Mouse (Mus musculus) hindbrain, embryonic 13.5 days (tissue): ENCODE data around the gene Ccdc34. TPM values are rescaled to one million over a fixed set of nuclear protein-coding genes. Genes with fewer than 3 reads are reported as not detected.

Source experiments
- ATAC-seq: fragments of 200-750 bp; cut with Nextera tagmentation; 2 replicates; pipeline ENCODE4 v1.8.0; 2017; ENCODE audit warnings: moderate TSS enrichment; ENCODE audit not compliant: low FRiP score
- H3K27ac ChIP-seq: fragments of 300-500 bp; sonication (generic); 2 replicates; pipeline ENCODE4 v1.5.1; 2015; ENCODE audit warnings: inconsistent platforms, mild to moderate bottlenecking, moderate library complexity
- H3K27me3 ChIP-seq: fragments of 300-500 bp; sonication (generic); 2 replicates; pipeline ENCODE4 v1.6.1; 2015; ENCODE audit warnings: mild to moderate bottlenecking, inconsistent platforms
- H3K36me3 ChIP-seq: fragments of 300-500 bp; sonication (generic); 2 replicates; pipeline ENCODE4 v1.6.1; 2015; ENCODE audit warnings: mild to moderate bottlenecking, inconsistent platforms
- H3K4me1 ChIP-seq: fragments of 300-500 bp; sonication (generic); replicated peaks from 2 replicates; pipeline ENCODE4 v1.6.1; 2015; ENCODE audit warnings: inconsistent platforms
- H3K4me2 ChIP-seq: fragments of 300-500 bp; sonication (generic); 2 replicates; pipeline ENCODE4 v1.6.1; 2015; ENCODE audit warnings: inconsistent platforms, mild to moderate bottlenecking, moderate library complexity
- H3K4me3 ChIP-seq: fragments of 300-500 bp; sonication (generic); 2 replicates; pipeline ENCODE4 v1.5.1; 2015; ENCODE audit warnings: mild to moderate bottlenecking, inconsistent platforms
- H3K9ac ChIP-seq: fragments of 300-500 bp; sonication (generic); 2 replicates; pipeline ENCODE4 v1.6.1; 2015; ENCODE audit warnings: mild to moderate bottlenecking, inconsistent platforms
- H3K9me3 ChIP-seq: fragments of 300-500 bp; sonication (generic); 2 replicates; pipeline ENCODE4 v1.6.1; 2016; ENCODE audit warnings: inconsistent platforms
- WGBS: fragments of 180-500 bp; shearing (Covaris S2); methylation state at CpG from one replicate; pipeline ENCODE4 v1.1.7; 2015; 5-methylcytosine and 5-hydroxymethylcytosine counted together
- polyA plus RNA-seq: library from polyadenylated mRNA; unstranded; fragments of >200 nt; fragmentation: Nextera tagmentation; extraction: Ambion mirVana; gene quantifications from 2 replicates; pipeline ENCODE4 v1.2.1, GENCODE M21; 2015

The Ccdc34 gene
- polyA plus RNA-seq, 1 experiment from 2014 or later, result 39.6 TPM

- Histone ChIP-seq H3K27me3 (no peaks in the 10 kb centered on the region), H3K36me3 (no peaks in the 10 kb centered on the region), H3K27ac (no peak overlapping the region), H3K9me3 (no peaks in the 10 kb centered on the region), H3K9ac (no peak overlapping the region), H3K4me3 (no peak overlapping the region), H3K4me2 (no peak overlapping the region), H3K4me1 (peaks cover 35% of the 10 kb centered on the region)
- ATAC-seq, result no peak
- 62% methylated on average over 9 of the region's 9 CpGs for WGBS
These were observed 32.1 kb upstream of the Ccdc34 start for GRCm38 (mm10) chr2:109985560-109985959.

DNA sequence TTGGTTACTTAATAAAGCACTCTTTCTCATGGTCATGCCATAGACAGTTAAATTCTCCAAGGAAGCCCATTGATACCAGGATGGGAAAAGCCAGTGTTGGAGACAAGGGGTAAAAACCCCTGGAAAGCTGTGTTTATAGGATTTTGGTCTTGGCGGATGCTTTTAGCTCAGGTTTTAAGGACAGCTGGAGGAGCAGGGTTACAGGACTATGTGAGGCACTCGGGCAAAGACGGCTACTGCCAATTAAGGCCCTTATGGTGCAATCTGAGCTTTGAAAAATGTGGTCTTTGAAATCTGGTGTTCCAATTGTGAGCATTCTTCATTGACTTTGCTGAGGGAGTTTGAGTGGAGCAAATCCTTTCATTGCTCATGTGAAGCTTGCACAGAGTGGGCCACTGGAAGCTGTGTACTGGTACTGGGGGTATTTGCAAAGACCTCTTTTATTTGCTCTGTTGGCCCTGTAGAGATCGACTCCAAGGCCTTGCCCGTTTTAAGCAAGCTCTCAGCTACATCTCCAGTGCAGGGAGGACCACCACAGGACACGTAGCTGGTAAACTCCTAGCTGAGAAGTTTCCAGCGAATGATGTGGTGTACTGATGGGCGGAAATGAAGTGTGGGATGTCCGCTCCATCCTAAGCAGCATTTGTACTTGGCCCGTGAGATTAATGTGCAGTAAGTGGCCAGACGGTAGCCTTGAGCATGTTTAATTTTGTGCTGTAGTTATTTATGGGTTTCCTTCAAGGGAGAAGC, 31.4 kb upstream of the Ccdc34 start:
- WGBS, result 84% methylated on average over 11 of the region's 11 CpGs
- no peaks in the 10 kb centered on the region for H3K36me3 ChIP-seq
- H3K27ac ChIP-seq, result no peak overlapping the region
- H3K4me1 ChIP-seq, result peaks cover 35% of the 10 kb centered on the region
- no peak for ATAC-seq
- H3K9me3 ChIP-seq, result no peaks in the 10 kb centered on the region
- H3K27me3 ChIP-seq, result no peaks in the 10 kb centered on the region
- H3K4me2 ChIP-seq, result no peak overlapping the region
- no peak overlapping the region for H3K9ac ChIP-seq
- H3K4me3 ChIP-seq, result no peak overlapping the region

DNA sequence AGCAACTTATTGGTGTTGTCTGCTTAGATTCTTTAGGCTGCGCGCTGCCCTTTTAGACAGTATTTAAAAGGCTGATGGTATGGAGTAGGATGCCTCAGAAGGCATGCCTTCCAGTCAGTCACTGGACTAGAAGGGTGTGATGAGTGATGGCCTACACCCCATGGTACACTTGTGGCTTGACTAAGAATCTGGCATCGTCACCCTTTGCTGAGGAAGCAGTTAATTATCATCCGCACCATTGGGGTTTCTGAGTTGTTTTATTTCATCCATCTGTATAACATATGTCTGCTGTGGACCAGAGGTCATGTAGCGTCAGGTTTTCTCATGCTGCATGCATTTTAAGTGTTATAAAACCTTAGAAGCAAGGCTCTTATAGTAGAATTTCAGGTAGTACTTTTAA, 29.7 kb upstream of the Ccdc34 start:
- ATAC-seq, result no peak
- H3K9me3 ChIP-seq, result no peaks in the 10 kb centered on the region
- peaks cover 35% of the 10 kb centered on the region for H3K4me1 ChIP-seq

DNA sequence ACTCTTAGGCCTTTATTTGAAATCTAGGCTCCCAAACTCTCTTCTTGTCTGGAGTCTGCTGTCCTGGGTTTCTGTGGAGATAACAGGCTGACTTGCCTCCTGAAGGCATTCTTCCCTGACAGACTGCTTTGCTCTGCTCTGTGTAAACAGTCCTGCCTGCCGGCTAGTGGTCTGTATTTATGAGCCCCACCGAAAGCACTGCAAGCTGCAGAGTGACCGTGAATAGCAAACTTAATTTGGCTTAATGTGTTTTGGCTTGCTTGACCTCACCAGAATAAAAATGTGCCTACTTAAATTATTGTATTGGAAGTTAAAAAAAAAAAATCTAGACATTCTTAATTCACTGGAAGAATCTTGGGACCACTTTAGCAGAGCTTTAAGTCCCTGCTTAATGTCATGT, 28.4 kb upstream of the Ccdc34 start:
- Histone ChIP-seq H3K9ac (no peak overlapping the region), H3K9me3 (no peaks in the 10 kb centered on the region), H3K4me2 (no peak overlapping the region), H3K4me3 (no peak overlapping the region), H3K27ac (peak overlapping the region; percentile 18; the same call in 1 of the 2 replicates), H3K4me1 (peaks cover 35% of the 10 kb centered on the region), H3K27me3 (no peaks in the 10 kb centered on the region), H3K36me3 (no peaks in the 10 kb centered on the region)
- 3% methylated on average over 3 of the region's 3 CpGs for WGBS
- ATAC-seq, result peak; percentile 74; the same call in 1 of the 2 replicates

More for the DNA sequence above, 29.7 kb upstream of the Ccdc34 start:
- H3K4me2 ChIP-seq, result no peak overlapping the region
- no peaks in the 10 kb centered on the region for H3K36me3 ChIP-seq
- no peak overlapping the region for H3K27ac ChIP-seq
- no peak overlapping the region for H3K9ac ChIP-seq
- H3K27me3 ChIP-seq, result no peaks in the 10 kb centered on the region
- 64% methylated on average over 5 of the region's 5 CpGs for WGBS
- no peak overlapping the region for H3K4me3 ChIP-seq

GRCm38 (mm10) chr2:109989679-109990473, 27.7 kb upstream of the Ccdc34 start:
- H3K4me1 ChIP-seq, result peaks cover 39% of the 10 kb centered on the region
- 0 out of 2 replicates have a peak overlapping the region, but pooled peaks have one; percentile 18 for H3K27ac ChIP-seq
- no peak overlapping the region for H3K4me3 ChIP-seq

GRCm38 (mm10) chr2:109991754-109992153, 25.9 kb upstream of the Ccdc34 start:
- no peak overlapping the region for H3K4me2 ChIP-seq
- no peak overlapping the region for H3K27ac ChIP-seq
- no peak overlapping the region for H3K4me3 ChIP-seq
- no peak for ATAC-seq
- H3K9me3 ChIP-seq, result no peaks in the 10 kb centered on the region
- H3K9ac ChIP-seq, result no peak overlapping the region
- H3K4me1 ChIP-seq, result peaks cover 33% of the 10 kb centered on the region
- no peaks in the 10 kb centered on the region for H3K27me3 ChIP-seq
- H3K36me3 ChIP-seq, result no peaks in the 10 kb centered on the region
- WGBS, result 87% methylated on average over 1 of the region's 1 CpGs

More at GRCm38 (mm10) chr2:109989679-109990473, 27.7 kb upstream of the Ccdc34 start:
- 33% methylated on average over 8 of the region's 8 CpGs for WGBS
- Histone ChIP-seq H3K27me3 (no peaks in the 10 kb centered on the region), H3K36me3 (no peaks in the 10 kb centered on the region), H3K9ac (no peak overlapping the region), H3K9me3 (no peaks in the 10 kb centered on the region), H3K4me2 (no peak overlapping the region)
- no peak for ATAC-seq

- Histone ChIP-seq H3K27me3 (no peaks in the 10 kb centered on the region), H3K36me3 (no peaks in the 10 kb centered on the region), H3K4me3 (no peak overlapping the region), H3K9me3 (no peaks in the 10 kb centered on the region), H3K9ac (no peak overlapping the region), H3K4me2 (no peak overlapping the region), H3K4me1 (peaks cover 30% of the 10 kb centered on the region), H3K27ac (no peak overlapping the region)
- 40% methylated on average over 11 of the region's 11 CpGs for WGBS
- ATAC-seq, result no peak
These were observed 25.1 kb upstream of the Ccdc34 start for GRCm38 (mm10) chr2:109992448-109993073.

DNA sequence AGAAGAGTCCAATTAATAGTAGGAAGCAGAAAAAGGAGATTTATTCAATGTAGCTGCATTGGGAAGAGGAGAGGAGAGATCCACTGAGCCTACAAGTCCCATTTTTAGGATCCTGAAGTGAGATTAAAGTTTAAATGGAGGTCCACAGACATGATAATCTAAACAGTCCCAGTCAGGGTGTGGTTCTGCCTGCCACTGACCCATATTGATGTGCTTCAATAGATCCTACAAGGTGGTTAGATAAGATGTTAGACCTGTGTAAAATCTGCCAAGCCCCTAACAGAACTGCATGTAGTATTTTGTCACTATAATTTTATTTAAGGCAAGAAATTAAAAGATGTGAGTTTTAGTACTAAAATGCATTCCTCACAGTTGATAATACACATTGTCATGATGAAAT, 24.2 kb upstream of the Ccdc34 start:
- H3K27me3 ChIP-seq, result no peaks in the 10 kb centered on the region
- no peak overlapping the region for H3K9ac ChIP-seq
- H3K4me2 ChIP-seq, result no peak overlapping the region
- no peak overlapping the region for H3K27ac ChIP-seq
- H3K4me3 ChIP-seq, result no peak overlapping the region
- no peaks in the 10 kb centered on the region for H3K9me3 ChIP-seq
- peaks cover 24% of the 10 kb centered on the region for H3K4me1 ChIP-seq
- ATAC-seq, result no peak
- H3K36me3 ChIP-seq, result no peaks in the 10 kb centered on the region

DNA sequence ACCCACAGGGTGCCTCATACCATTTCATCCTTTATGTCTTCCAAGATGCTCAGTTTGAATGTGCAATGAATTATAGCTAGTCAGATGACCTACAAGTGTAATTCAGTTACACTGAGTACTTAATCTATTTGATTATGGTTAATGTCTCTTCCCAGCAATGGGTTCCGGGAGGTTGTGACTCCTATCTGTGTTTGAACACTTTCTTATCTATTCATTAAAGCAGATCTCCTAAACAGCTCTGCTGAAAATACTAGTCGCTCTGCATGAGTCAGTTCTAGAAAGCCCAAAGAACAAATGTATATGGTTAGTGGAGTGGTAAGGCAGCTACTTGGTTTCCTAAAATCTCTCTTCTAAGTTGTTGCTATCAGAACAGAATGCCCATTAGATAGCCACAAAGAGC, 22.6 kb upstream of the Ccdc34 start:
- no peak overlapping the region for H3K9ac ChIP-seq
- 0 out of 2 replicates have a peak, but pooled peaks cover 3% of the 10 kb centered on the region for H3K36me3 ChIP-seq
- no peak overlapping the region for H3K4me2 ChIP-seq
- 74% methylated on average over 2 of the region's 2 CpGs for WGBS
- H3K4me1 ChIP-seq, result peaks cover 12% of the 10 kb centered on the region; the same call in 1 of the 2 replicates
- H3K4me3 ChIP-seq, result no peak overlapping the region
- H3K27ac ChIP-seq, result no peak overlapping the region
- H3K27me3 ChIP-seq, result no peaks in the 10 kb centered on the region
- ATAC-seq, result no peak
- H3K9me3 ChIP-seq, result no peaks in the 10 kb centered on the region

- WGBS, result 65% methylated on average over 12 of the region's 12 CpGs
- Histone ChIP-seq H3K9ac (no peak overlapping the region), H3K9me3 (no peaks in the 10 kb centered on the region), H3K4me1 (0 out of 2 replicates have a peak, but pooled peaks cover 12% of the 10 kb centered on the region), H3K4me2 (no peak overlapping the region), H3K27me3 (no peaks in the 10 kb centered on the region), H3K4me3 (no peak overlapping the region), H3K36me3 (0 out of 2 replicates have a peak, but pooled peaks cover 3% of the 10 kb centered on the region), H3K27ac (no peak overlapping the region)
- no peak for ATAC-seq
These were observed 21.2 kb upstream of the Ccdc34 start for GRCm38 (mm10) chr2:109996411-109996810.

- ATAC-seq, result no peak
- WGBS, result 78% methylated on average over 1 of the region's 1 CpGs
These were observed 12.9 kb upstream of the Ccdc34 start for GRCm38 (mm10) chr2:110004668-110005067.

GRCm38 (mm10) chr2:110005164-110005563, 12.5 kb upstream of the Ccdc34 start:
- Histone ChIP-seq H3K27ac (no peak overlapping the region), H3K4me3 (no peak overlapping the region), H3K9ac (no peak overlapping the region), H3K36me3 (peaks cover 25% of the 10 kb centered on the region), H3K27me3 (no peaks in the 10 kb centered on the region), H3K4me1 (no peaks in the 10 kb centered on the region), H3K4me2 (no peak overlapping the region), H3K9me3 (no peaks in the 10 kb centered on the region)
- 81% methylated on average over 3 of the region's 3 CpGs for WGBS
- no peak for ATAC-seq

More at GRCm38 (mm10) chr2:110004668-110005067, 12.9 kb upstream of the Ccdc34 start:
- no peaks in the 10 kb centered on the region for H3K4me1 ChIP-seq
- H3K9me3 ChIP-seq, result no peaks in the 10 kb centered on the region
- H3K4me2 ChIP-seq, result no peak overlapping the region
- H3K36me3 ChIP-seq, result peaks cover 25% of the 10 kb centered on the region
- no peak overlapping the region for H3K9ac ChIP-seq
- no peak overlapping the region for H3K4me3 ChIP-seq
- no peaks in the 10 kb centered on the region for H3K27me3 ChIP-seq
- no peak overlapping the region for H3K27ac ChIP-seq
